Comparison of ENCODE assay signal across 7 mouse cellular contexts in the genomic region with DNA sequence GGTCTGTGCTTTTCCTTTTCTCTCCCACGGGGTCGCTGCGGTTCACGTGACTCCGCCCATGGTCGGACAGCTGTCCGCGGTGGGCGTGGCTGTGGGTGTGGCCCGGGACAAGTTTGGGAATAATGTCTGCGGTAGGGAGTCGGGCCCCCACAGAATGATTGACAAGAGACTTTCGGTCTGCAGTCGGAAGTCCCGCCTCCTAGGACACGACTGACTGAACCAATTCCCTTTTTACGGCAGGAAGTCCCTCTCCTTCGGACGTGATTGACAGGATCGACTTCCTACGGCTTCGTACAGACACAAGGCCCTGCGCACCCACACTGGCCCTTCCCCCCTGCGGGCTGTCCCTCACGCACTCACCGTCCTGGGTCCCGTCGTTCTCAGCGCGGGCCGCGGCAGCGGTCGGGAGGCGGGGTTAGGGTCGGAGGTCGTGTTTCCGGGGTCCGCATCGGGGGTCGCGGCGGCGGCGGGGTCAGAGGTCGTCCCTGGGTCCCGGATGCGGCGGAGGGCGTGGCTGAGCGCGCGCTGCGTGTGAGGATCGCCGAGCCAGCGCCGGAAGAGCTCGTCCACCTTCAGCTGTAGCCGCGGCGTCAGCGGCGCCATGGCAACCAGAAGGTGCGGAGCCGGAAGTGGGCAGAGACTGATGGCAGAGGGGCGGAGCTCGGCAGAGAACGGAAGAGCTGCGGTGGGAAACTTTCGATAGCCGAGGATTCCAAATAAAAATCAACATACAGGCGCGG. TPM values are rescaled to one million over a fixed set of nuclear protein-coding genes. Genes with fewer than 3 reads are reported as not detected.
DNase-seq lines count a peak whose midpoint lies in the region; ATAC-seq and TF ChIP-seq lines count a peak whose summit lies in the region.

No protein-coding gene starts in this region.

- H3K27me3 ChIP-seq in embryonic facial prominence, embryonic 13.5 days = no peaks in the 10 kb centered on the region
- H3K27me3 ChIP-seq in kidney, adult 2 months (replicated peaks; ENCODE audit: control insufficient read depth, insufficient read depth, low read length) = no peaks in the 10 kb centered on the region
- H3K27me3 ChIP-seq in limb, embryonic 12.5 days = no peaks in the 10 kb centered on the region
- H3K27me3 ChIP-seq in midbrain, embryonic 15.5 days (replicated peaks) = no peaks in the 10 kb centered on the region

- peak overlapping the region; percentile 60 for H3K4me2 ChIP-seq in embryonic facial prominence, embryonic 13.5 days
- peak overlapping the region; percentile 65 for H3K4me2 ChIP-seq in limb, embryonic 12.5 days
- H3K4me2 ChIP-seq in midbrain, embryonic 15.5 days = peak overlapping the region; percentile 71

- no peaks in the 10 kb centered on the region for H3K4me1 ChIP-seq in embryonic facial prominence, embryonic 13.5 days
- no peaks in the 10 kb centered on the region for H3K4me1 ChIP-seq in kidney, adult 2 months (ENCODE audit: control insufficient read depth, insufficient read depth, low read length)
- no peaks in the 10 kb centered on the region for H3K4me1 ChIP-seq in limb, embryonic 12.5 days (replicated peaks)
- no peaks in the 10 kb centered on the region; the same call in 1 of the 2 replicates for H3K4me1 ChIP-seq in midbrain, embryonic 15.5 days

- H3K4me3 ChIP-seq in embryonic facial prominence, embryonic 13.5 days = peak overlapping the region; percentile 63
- H3K4me3 ChIP-seq in kidney, adult 2 months (ENCODE audit: insufficient read depth, low read depth, low read length) = peak overlapping the region; percentile 85
- H3K4me3 ChIP-seq in limb, embryonic 12.5 days (replicated peaks) = peak overlapping the region; percentile 69
- peak overlapping the region; percentile 77 for H3K4me3 ChIP-seq in midbrain, embryonic 15.5 days

- DNase-seq in adrenal gland, postnatal 25 days = peak; percentile 94
- DNase-seq in heart, adult 18-20 months = peak; percentile 98 to 99
- peak; percentile 99 for DNase-seq in kidney, adult 2 months
- peak; percentile 82 to 96 for DNase-seq in spleen, postnatal 10 days (ENCODE audit: low spot score in 2 of 2)

- TF ChIP-seq POLR2A in kidney, adult 2 months (IDR thresholded peaks at IDR 0.05; ENCODE audit: low read depth, low read length) = peak; percentile 3

- TF ChIP-seq CTCF in kidney, adult 2 months (conservative IDR thresholded peaks at IDR 0.05; ENCODE audit: insufficient read depth, insufficient read length, low read depth, low read length) = no peak

- no peaks in the 10 kb centered on the region for H3K36me3 ChIP-seq in embryonic facial prominence, embryonic 13.5 days
- H3K36me3 ChIP-seq in kidney, adult 2 months (ENCODE audit: control insufficient read depth, insufficient read depth, low read length) = no peaks in the 10 kb centered on the region
- no peaks in the 10 kb centered on the region for H3K36me3 ChIP-seq in limb, embryonic 12.5 days
- no peaks in the 10 kb centered on the region for H3K36me3 ChIP-seq in midbrain, embryonic 15.5 days (replicated peaks)

- no peaks in the 10 kb centered on the region for H3K9me3 ChIP-seq in embryonic facial prominence, embryonic 13.5 days
- no peaks in the 10 kb centered on the region for H3K9me3 ChIP-seq in limb, embryonic 12.5 days
- H3K9me3 ChIP-seq in midbrain, embryonic 15.5 days = no peaks in the 10 kb centered on the region

- peak overlapping the region; percentile 79 for H3K9ac ChIP-seq in embryonic facial prominence, embryonic 13.5 days
- peak overlapping the region; percentile 67 for H3K9ac ChIP-seq in limb, embryonic 12.5 days (replicated peaks)
- H3K9ac ChIP-seq in midbrain, embryonic 15.5 days = peak overlapping the region; percentile 72

- WGBS in embryonic facial prominence, embryonic 13.5 days = under 1% methylated on average over 74 of the region's 74 CpGs
- under 1% methylated on average over 74 of the region's 74 CpGs for WGBS in kidney, adult 2 months
- whole genome bisulfite sequencing in limb, embryonic 12.5 days = under 1% methylated on average over 74 of the region's 74 CpGs
- WGBS in midbrain, embryonic 15.5 days = under 1% methylated on average over 74 of the region's 74 CpGs

- peak overlapping the region; percentile 98 for H3K27ac ChIP-seq in embryonic facial prominence, embryonic 13.5 days
- peak overlapping the region; percentile 97 for H3K27ac ChIP-seq in kidney, adult 2 months (ENCODE audit: insufficient read depth, low read depth, low read length)
- H3K27ac ChIP-seq in limb, embryonic 12.5 days = peak overlapping the region; percentile 97
- peak overlapping the region; percentile 97 for H3K27ac ChIP-seq in midbrain, embryonic 15.5 days

- ATAC-seq in embryonic facial prominence, embryonic 13.5 days (ENCODE audit: insufficient number of reproducible peaks, insufficient read depth, low FRiP score, low TSS enrichment, low read depth) = peak; percentile 80
- ATAC-seq in limb, embryonic 12.5 days (ENCODE audit: insufficient number of reproducible peaks, insufficient read depth, low FRiP score, low TSS enrichment, low read depth) = peak; percentile 75
- peak; percentile 84 for ATAC-seq in midbrain, embryonic 15.5 days (replicated peaks)

RNA-seq across cellular contexts. Expression of gene Ppp2r3d, which starts 53.0 kb away (rescaled TPM):
- 101 and 138 TPM in 2 replicates for total RNA-seq in adrenal gland, postnatal 25 days (2021)
- 113 and 120 TPM in 2 replicates for polyA plus RNA-seq in embryonic facial prominence, embryonic 13.5 days (2015; fragmentation: Nextera tagmentation; extraction: Ambion mirVana)
- 10 to 100 TPM; 93.9 to 96.1 TPM for total RNA-seq in heart, adult 18-20 months (2021)
- 97.9 and 128 TPM in 2 replicates for polyA plus RNA-seq in kidney, adult 2 months (2012; rRNA removed)
- polyA plus RNA-seq in limb, embryonic 12.5 days (2016; fragmentation: Nextera tagmentation; extraction: Ambion mirVana) = 121 TPM in 2 replicates
- polyA plus RNA-seq in midbrain, embryonic 15.5 days (2015; fragmentation: Nextera tagmentation; extraction: Ambion mirVana) = 170 and 179 TPM in 2 replicates

Comparison
In these comparisons a context has a peak if more than half of its experiments do, and no peak if none do; other contexts are left out.
1. Peak in every context shown above with its lines: DNase-seq, ATAC-seq, H3K4me3 ChIP-seq and H3K27ac ChIP-seq.